Mouse (Mus musculus) layer of hippocampus, postnatal 25 days (tissue): ENCODE data around the gene Vax1. TPM values are rescaled to one million over a fixed set of nuclear protein-coding genes. Genes with fewer than 3 reads are reported as not detected.

Source experiments
- DNase-seq, 2 experiments: peaks; one replicate each; pipeline ENCODE4 v3.0.0; 2022; ENCODE audit warnings: mixed read lengths in 2 of 2, low spot score in 1 of 2; ENCODE audit errors: extremely low spot score in 1 of 2
- total RNA-seq, 2 experiments: library from RNA; stranded (reverse); gene quantifications; 2 replicates each; pipeline ENCODE4 v1.2.3; 2021

Gene Vax1
- total RNA-seq, 2 experiments from 2014 or later: 0.85 to 1.3 TPM

DNA sequence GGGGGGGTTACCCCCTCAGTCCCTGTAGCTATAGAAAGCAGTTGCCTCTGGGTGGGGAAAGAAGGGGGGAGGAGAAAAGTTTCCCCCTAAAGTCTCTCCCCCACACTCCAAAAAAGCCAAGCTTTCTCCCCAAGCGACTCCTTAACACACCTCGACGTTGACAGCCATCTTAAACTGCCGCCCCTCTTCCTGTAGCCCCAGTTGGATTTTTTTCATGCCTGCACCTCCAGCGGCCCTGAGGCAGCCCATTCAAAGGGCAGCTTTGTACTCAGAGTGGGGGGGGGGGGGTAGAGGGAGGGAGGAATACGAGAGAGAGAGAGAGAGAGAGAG is 875 bp upstream of the Vax1 start:
- no peak for DNase-seq

DNA sequence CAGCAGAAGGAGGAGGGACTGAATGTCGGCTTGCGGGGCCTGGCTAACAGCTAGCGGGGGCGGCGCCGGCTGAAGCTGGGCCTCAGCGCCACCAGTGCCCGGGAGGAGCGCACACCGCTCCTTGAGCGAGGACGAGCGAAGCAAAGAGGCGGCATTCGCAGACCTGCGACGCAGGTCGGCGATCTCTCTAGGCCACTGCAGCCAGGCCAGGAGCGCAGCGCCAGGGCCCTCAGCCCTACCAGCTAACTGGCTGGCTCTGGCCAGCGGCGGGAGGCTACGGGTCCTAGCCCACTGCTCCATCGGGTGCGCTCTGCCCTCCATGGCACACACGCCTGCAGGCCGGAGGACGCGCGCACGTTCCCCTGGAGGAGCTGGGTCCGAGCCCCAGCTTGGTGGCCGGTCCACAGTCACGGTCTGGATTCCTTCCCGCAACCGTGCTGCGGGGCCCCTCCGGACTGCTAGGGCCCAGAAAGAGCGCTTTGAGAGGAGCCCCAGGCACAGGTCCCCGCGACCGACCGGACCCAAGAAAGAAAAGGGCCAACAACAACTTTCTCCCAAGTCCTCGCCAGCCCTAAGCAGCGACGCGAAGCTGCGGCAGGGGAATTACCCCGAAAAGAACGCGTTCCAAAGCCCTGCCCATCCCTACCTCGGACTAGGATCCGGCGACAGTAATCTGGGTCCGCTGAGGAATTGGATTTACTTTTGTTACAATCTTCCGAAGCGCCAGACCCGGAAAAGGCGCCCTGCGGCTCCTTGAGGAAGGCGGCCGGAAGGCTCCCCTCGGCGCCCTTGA is 517 bp downstream of the Vax1 start:
- no peak for DNase-seq

GRCm38 (mm10) chr19:59168386-59168905 is 1.4 kb downstream of the Vax1 start:
- no peak for DNase-seq

- DNase-seq: no peak
Measured at GRCm38 (mm10) chr19:59167871-59168270, 2.0 kb downstream of the Vax1 start.

- DNase-seq: no peak
Measured at GRCm38 (mm10) chr19:59166879-59167278, 3.0 kb downstream of the Vax1 start.

DNA sequence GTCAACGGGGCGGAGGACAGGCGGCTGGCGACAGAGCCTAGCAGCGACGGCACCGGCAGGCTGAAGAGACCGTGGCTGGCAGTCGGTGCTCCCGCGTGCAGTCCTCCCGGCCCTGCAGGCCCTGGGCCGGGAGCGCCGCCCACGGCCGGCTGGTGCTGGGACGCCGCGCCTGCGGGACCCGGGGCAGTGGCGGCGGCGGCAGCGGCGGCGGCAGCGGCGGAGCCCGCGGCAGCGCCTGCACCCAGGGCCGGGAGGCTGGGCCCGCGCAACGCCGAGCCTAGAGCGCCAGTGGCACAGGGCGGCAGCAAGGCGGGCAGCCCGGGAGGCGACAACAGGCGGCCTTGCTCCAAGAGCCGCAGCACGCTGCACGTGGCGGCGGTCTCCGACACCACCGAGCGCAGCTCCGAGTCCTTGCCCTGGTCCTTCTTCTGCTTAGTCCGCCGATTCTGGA is 3.5 kb downstream of the Vax1 start:
- no peak for DNase-seq

GRCm38 (mm10) chr19:59165577-59165976 is 4.3 kb downstream of the Vax1 start:
- no peak for DNase-seq

GRCm38 (mm10) chr19:59164896-59165560 is 4.8 kb downstream of the Vax1 start:
- DNase-seq: no peak

- DNase-seq: no peak
Measured at GRCm38 (mm10) chr19:59164111-59164510, 5.7 kb downstream of the Vax1 start.

GRCm38 (mm10) chr19:59156702-59157101 is 13.2 kb downstream of the Vax1 start:
- DNase-seq: no peak

DNA sequence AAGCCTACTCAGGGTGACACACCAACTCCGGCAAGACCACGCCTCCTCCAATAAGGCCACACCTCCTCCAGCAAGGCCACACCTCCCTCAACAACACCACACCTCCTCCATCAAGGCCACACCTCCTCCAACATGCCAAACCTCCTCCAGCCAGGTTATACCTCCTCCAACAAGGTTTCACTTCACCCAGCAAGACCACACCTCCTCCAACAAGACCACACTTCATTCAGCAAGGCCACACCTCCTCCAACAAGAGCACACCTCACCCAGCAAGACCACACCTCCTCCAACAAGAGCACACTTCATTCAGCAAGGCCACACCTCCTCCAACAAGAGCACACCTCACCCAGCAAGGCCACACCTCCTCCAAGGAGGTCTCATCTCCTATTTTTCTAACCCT is 15.7 kb downstream of the Vax1 start:
- no peak for DNase-seq

- no peak for DNase-seq
Measured at GRCm38 (mm10) chr19:59145492-59146140, 24.2 kb downstream of the Vax1 start.

- no peak for DNase-seq
Measured at GRCm38 (mm10) chr19:59145064-59145463, 24.8 kb downstream of the Vax1 start.

- no peak for DNase-seq
Measured at GRCm38 (mm10) chr19:59142206-59142605, 27.6 kb downstream of the Vax1 start.

DNA sequence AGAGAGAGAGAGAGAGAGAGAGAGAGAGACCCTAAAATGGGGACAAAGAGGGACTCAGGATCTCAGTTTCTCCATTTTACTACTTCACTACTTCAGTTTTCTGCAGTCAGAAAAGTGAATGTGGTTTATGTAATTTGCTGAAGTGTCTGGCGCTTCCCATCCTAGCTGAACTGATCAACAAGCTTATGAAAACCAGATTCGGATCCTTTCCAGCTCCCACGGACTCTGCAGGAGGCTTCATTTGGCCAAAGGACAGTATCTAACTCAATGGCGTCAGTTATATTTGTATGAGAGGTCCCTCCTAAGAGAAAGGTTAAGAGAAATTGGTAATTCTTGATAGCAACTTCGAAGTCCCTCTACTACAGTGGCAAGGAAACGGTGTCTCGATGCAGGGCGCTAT is 34.5 kb downstream of the Vax1 start:
- DNase-seq: no peak

GRCm38 (mm10) chr19:59134916-59135315 is 34.9 kb downstream of the Vax1 start:
- no peak for DNase-seq

DNA sequence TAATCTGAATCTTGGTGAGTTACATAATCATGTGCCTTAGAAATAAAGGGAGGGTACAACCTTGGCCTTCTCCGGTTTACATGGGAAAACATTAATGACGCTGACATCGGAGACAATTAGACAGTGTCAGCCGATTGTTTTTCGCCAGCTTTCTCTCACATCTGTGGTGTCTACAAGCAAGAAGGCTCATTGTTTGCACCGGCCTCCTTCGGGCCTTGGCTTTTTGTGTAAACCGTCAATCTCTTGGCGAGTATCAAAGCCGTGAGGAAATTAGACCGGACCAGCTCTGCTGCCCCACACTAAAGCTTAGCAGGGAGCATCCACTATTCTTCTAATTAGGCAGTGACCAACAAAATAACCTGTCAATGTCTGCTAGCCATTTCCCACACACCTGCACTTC is 36.7 kb downstream of the Vax1 start:
- no peak for DNase-seq

DNA sequence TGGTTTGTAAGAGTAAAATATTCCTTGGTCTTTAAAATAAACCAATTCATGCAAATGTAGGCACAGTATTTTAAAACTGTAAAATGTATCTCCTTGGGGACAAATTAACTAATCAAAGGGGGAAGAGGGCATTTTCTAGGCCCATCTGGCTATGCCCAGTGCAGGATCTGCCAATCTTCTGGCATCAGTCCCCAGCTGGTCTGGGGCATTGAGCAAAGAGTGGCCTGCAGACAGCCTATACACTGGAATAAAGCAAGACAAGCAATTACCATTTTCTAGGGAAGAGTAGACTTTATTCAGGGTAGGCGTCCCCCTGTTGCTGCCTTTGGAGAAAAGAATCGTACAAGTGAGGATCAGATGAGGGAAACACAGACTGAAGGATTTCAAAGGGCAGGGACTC is 40.2 kb downstream of the Vax1 start:
- DNase-seq: no peak

DNA sequence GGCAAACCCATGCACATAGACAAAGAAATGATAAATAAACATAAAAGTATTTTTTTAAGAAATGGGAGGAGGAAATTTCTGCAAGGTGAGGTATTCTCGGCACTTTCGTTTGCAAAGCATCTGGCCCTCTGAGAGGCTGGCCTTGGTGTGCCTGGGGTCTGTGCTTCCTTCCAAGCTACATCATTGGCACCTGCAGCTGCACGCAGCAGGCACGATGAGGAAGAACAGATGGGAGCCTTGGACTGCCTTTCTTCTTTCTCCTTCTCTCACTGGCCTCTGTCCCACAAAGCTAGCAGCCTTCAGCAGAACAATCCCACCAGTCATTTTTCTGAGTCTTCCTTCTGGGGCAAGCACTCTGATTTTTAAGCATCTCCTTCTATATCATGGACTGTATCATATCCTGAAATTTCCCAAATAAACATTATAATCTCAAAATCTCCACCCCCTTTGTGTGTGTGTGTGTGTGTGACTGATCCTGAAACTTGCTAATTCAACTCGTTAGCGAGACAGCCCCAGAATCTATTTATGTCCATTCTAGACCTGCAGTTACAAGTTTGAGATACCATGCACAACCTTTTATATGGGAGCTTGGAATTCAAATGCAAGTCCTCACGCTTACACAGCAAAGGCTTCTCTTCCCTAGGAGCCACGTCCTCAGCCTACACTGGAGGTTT is 41.2 kb downstream of the Vax1 start:
- DNase-seq: no peak

- no peak for DNase-seq
Measured at GRCm38 (mm10) chr19:59127424-59127823, 42.4 kb downstream of the Vax1 start.
